Mouse (Mus musculus): ENCODE measurements around the gene Bap1.

The Bap1 gene

GRCm38 (mm10) chr14:31251084-31251604 lies at the start of gene Bap1, which contains the start of gene Phf7:
TSS of gene Bap1 (plus strand) at chr14:31251450.
TSS of gene Phf7 (minus strand) at chr14:31251317.
- DNase-seq (ENCODE audit: low spot score): peak; percentile 98

GRCm38 (mm10) chr14:31204844-31205243 lies 46.4 kb upstream of the Bap1 start:
- no peak for DNase-seq (ENCODE audit: low spot score)

- DNase-seq (ENCODE audit: low spot score): no peak
Measured at GRCm38 (mm10) chr14:31205244-31205561, 46.0 kb upstream of the Bap1 start.

GRCm38 (mm10) chr14:31205562-31206467 lies 45.4 kb upstream of the Bap1 start:
- peak; percentile 84 for DNase-seq (ENCODE audit: low spot score)

- peak; percentile 99 for DNase-seq (ENCODE audit: low spot score)
Measured at GRCm38 (mm10) chr14:31206472-31206981, 44.7 kb upstream of the Bap1 start.

- no peak for DNase-seq (ENCODE audit: low spot score)
Measured at GRCm38 (mm10) chr14:31207070-31207830, 44.0 kb upstream of the Bap1 start.

- DNase-seq (ENCODE audit: low spot score): no peak
Measured at GRCm38 (mm10) chr14:31208084-31208483, 43.2 kb upstream of the Bap1 start, which contains the start of gene Tnnc1. TSS of gene Tnnc1 (plus strand) at chr14:31208312.

- DNase-seq (ENCODE audit: low spot score): no peak
Measured at GRCm38 (mm10) chr14:31209133-31209557, 42.1 kb upstream of the Bap1 start.

- DNase-seq (ENCODE audit: low spot score): no peak
Measured at GRCm38 (mm10) chr14:31211854-31212253, 39.4 kb upstream of the Bap1 start.

GRCm38 (mm10) chr14:31212499-31212898 lies 38.8 kb upstream of the Bap1 start:
- no peak for DNase-seq (ENCODE audit: low spot score)

GRCm38 (mm10) chr14:31213868-31214267 lies 37.4 kb upstream of the Bap1 start:
- no peak for DNase-seq (ENCODE audit: low spot score)

GRCm38 (mm10) chr14:31214684-31215083 lies 36.6 kb upstream of the Bap1 start:
- DNase-seq (ENCODE audit: low spot score): no peak

GRCm38 (mm10) chr14:31215157-31216002 lies 35.9 kb upstream of the Bap1 start:
- peak; percentile 74 for DNase-seq (ENCODE audit: low spot score)

- DNase-seq (ENCODE audit: low spot score): no peak
Measured at GRCm38 (mm10) chr14:31216846-31217245, 34.4 kb upstream of the Bap1 start, which contains the start of gene Nisch. TSS of gene Nisch (minus strand) at chr14:31216946.

- peak; percentile 81 for DNase-seq (ENCODE audit: low spot score)
Measured at GRCm38 (mm10) chr14:31217666-31218065, 33.6 kb upstream of the Bap1 start, which contains the start of gene Sema3g. TSS of gene Sema3g (plus strand) at chr14:31217860.

- peak; percentile 86 for DNase-seq (ENCODE audit: low spot score)
Measured at GRCm38 (mm10) chr14:31226978-31227377, 24.3 kb upstream of the Bap1 start.

- peak; percentile 38 for DNase-seq (ENCODE audit: low spot score)
Measured at GRCm38 (mm10) chr14:31228234-31228633, 23.0 kb upstream of the Bap1 start.

GRCm38 (mm10) chr14:31230442-31230841 lies 20.8 kb upstream of the Bap1 start:
- DNase-seq (ENCODE audit: low spot score): peak; percentile 44

- DNase-seq (ENCODE audit: low spot score): peak; percentile 46
Measured at GRCm38 (mm10) chr14:31232404-31233069, 18.7 kb upstream of the Bap1 start.

GRCm38 (mm10) chr14:31233070-31233995 lies 17.9 kb upstream of the Bap1 start:
- peak; percentile 50 for DNase-seq (ENCODE audit: low spot score)
